9 mouse cellular contexts compared by ENCODE assay signal in the genomic region with DNA sequence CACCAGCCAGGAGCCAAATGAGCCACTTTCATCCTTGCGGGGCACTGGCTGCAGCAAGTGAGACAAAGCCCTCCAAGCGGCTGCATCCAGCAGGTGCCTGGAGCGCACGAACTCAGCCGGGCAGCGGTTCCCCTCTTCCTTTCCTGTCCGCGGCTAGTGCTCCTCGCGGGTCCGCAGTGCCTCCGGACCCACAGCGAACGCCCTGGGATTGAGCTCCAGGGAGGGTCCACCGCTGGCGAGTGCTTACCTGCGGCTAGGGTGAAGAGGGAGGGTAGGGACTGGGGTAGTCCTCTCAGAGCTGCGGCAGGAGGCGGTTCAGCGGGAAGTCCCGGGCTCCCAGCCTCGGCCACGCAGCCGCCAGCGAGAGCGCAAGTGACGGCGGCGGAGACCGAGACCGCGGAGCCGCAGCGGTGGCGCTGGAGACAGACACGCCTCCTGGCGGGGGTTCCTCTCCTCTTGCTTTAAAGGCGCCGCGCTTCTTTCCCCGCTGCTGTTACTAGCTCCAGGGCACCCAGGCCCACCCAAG. TPM values are rescaled to one million over a fixed set of nuclear protein-coding genes. Genes with fewer than 3 reads are reported as not detected.
DNase-seq lines count a peak whose midpoint lies in the region; ATAC-seq lines count a peak whose summit lies in the region.
"Had no signal": no experiment of that assay in that cellular context is flagged by ENCODE, and none has a peak within 500 bp of the region (broad histone marks: within the 10 kb centered on the region; RNA-seq: fewer than 3 reads in every experiment).

A gene (minus strand): TSS at position 386 of the 526 bp plus-strand sequence.

- H3K4me1 ChIP-seq in heart, embryonic 10.5 days, result peaks cover 6% of the 10 kb centered on the region; the same call in 1 of the 2 replicates
- H3K4me1 ChIP-seq in liver, embryonic 15.5 days (replicated peaks), result no peaks in the 10 kb centered on the region

- peak within 1 kb of the TSS; percentile 70 for H3K4me3 ChIP-seq in heart, embryonic 10.5 days
- peak within 1 kb of the TSS; percentile 40 for H3K4me3 ChIP-seq in liver, embryonic 15.5 days (replicated peaks)

- H3K27ac ChIP-seq in heart, embryonic 10.5 days, result no peak within 1 kb of the TSS
- no peak within 1 kb of the TSS for H3K27ac ChIP-seq in liver, embryonic 15.5 days (replicated peaks)

- WGBS in heart, embryonic 10.5 days, result under 1% methylated on average over 41 of the region's 41 CpGs
- WGBS in liver, embryonic 15.5 days (ENCODE audit: insufficient replicate concordance), result under 1% methylated on average over 41 of the region's 41 CpGs

- H3K9ac ChIP-seq in liver, embryonic 15.5 days, result no peak within 1 kb of the TSS

- no peak for ATAC-seq in liver, embryonic 15.5 days (ENCODE audit: insufficient read depth)
- ATAC-seq in CD4-positive, CD25-positive, alpha-beta regulatory T cell, adult 4 months, result no peak

- H3K4me2 ChIP-seq in liver, embryonic 15.5 days, result peak within 1 kb of the TSS; percentile 60

- peak; percentile 5 for DNase-seq in ovary, postnatal 10 days (ENCODE audit: low spot score)
- no peak for DNase-seq in ovary, adult 18-20 months (ENCODE audit: low spot score)
- DNase-seq in embryo, embryonic 10.5 days (ENCODE audit: low spot score), result peak; percentile 84
- DNase-seq in heart, embryonic 10.5 days (ENCODE audit: low spot score), result peak; percentile 77
- peak; percentile 25 for DNase-seq in kidney, postnatal 14 days
- DNase-seq in retina, postnatal 7 days (ENCODE audit: low read depth, low spot score), result peak; percentile 49

- no peaks in the 10 kb centered on the region for H3K36me3 ChIP-seq in heart, embryonic 10.5 days
- H3K36me3 ChIP-seq in liver, embryonic 15.5 days (replicated peaks), result no peaks in the 10 kb centered on the region

- no peaks in the 10 kb centered on the region for H3K9me3 ChIP-seq in heart, embryonic 10.5 days
- no peaks in the 10 kb centered on the region for H3K9me3 ChIP-seq in liver, embryonic 15.5 days (replicated peaks)

- peaks cover 17% of the 10 kb centered on the region for H3K27me3 ChIP-seq in heart, embryonic 10.5 days (ENCODE audit: insufficient read depth, poor library complexity, severe bottlenecking)
- peaks cover 23% of the 10 kb centered on the region for H3K27me3 ChIP-seq in liver, embryonic 15.5 days

RNA-seq across cellular contexts. Expression of the gene that starts here (rescaled TPM):
- polyA plus RNA-seq in heart, embryonic 10.5 days (2016; fragmentation: Nextera tagmentation; extraction: Ambion mirVana), result 0.91 and 1.3 TPM in 2 replicates
- polyA plus RNA-seq in liver, embryonic 15.5 days (2015; fragmentation: Nextera tagmentation; extraction: Ambion mirVana), result 0.05 and 0.08 TPM in 2 replicates
- not detected for polyA plus RNA-seq in CD4-positive, CD25-positive, alpha-beta regulatory T cell, adult 4 months (2017; shearing (Covaris generic))
- polyA plus RNA-seq: spleen, adult 2 months had no signal
